Mouse (Mus musculus) cerebellum, postnatal 14 days (tissue): ENCODE measurements around the gene Capn13.
"Not testable (repeated sequence)": the region's sequence is repeated elsewhere in the genome, so short reads cannot be mapped to it uniquely, and the experiment has no call there.

Source experiments
- DNase-seq, 2 experiments: peaks; one replicate each; pipeline ENCODE4 v3.0.0; 2021; ENCODE audit warnings: mixed read lengths in 2 of 2

Gene Capn13

GRCm38 (mm10) chr17:73342673-73343072 lies 58.0 kb downstream of the Capn13 start:
- DNase-seq, result no peak

GRCm38 (mm10) chr17:73329071-73329470 lies 71.6 kb downstream of the Capn13 start:
- peak; percentile 70 to 79 for DNase-seq

GRCm38 (mm10) chr17:73325314-73325713 lies 75.4 kb downstream of the Capn13 start:
- peak in 1 of 2 experiments; percentile 38 for DNase-seq

- DNase-seq, result peak; percentile 83 to 85
Measured at GRCm38 (mm10) chr17:73324732-73325131, 75.9 kb downstream of the Capn13 start.

- peak; percentile 55 to 65 for DNase-seq
Measured at GRCm38 (mm10) chr17:73323981-73324380, 76.7 kb downstream of the Capn13 start.

- DNase-seq, result no peak
Measured at GRCm38 (mm10) chr17:73314786-73315185, 85.9 kb downstream of the Capn13 start.

GRCm38 (mm10) chr17:73311491-73311890 lies 89.2 kb downstream of the Capn13 start:
- DNase-seq, result no peak

GRCm38 (mm10) chr17:73308691-73309090 lies 92.0 kb downstream of the Capn13 start:
- DNase-seq, result peak; percentile 24 to 52

- DNase-seq, result peak; percentile 67 to 76
Measured at GRCm38 (mm10) chr17:73306626-73307025, 94.0 kb downstream of the Capn13 start.

GRCm38 (mm10) chr17:73305622-73306021 lies 95.0 kb downstream of the Capn13 start:
- DNase-seq, result peak; percentile 76 to 89

- no peak for DNase-seq
Measured at GRCm38 (mm10) chr17:73304086-73304812, 96.4 kb downstream of the Capn13 start.

GRCm38 (mm10) chr17:73303676-73304075 lies 97.0 kb downstream of the Capn13 start:
- DNase-seq, result no peak

- DNase-seq, result peak; percentile 90 to 94
Measured at GRCm38 (mm10) chr17:73303217-73303616, 97.4 kb downstream of the Capn13 start.

- peak; percentile 90 to 92 for DNase-seq
Measured at GRCm38 (mm10) chr17:73302104-73302503, 98.6 kb downstream of the Capn13 start.

- peak; percentile 86 to 88 for DNase-seq
Measured at GRCm38 (mm10) chr17:73301258-73302050, 99.2 kb downstream of the Capn13 start.

- no peak for DNase-seq
Measured at GRCm38 (mm10) chr17:73300147-73300880, 100.4 kb downstream of the Capn13 start.

GRCm38 (mm10) chr17:73298981-73299380 lies 101.7 kb downstream of the Capn13 start:
- no peak for DNase-seq

- DNase-seq, result peak; percentile 77 to 80
Measured at GRCm38 (mm10) chr17:73296855-73297254, 103.8 kb downstream of the Capn13 start.

- no peak for DNase-seq
Measured at GRCm38 (mm10) chr17:73293237-73293636, 107.4 kb downstream of the Capn13 start.

GRCm38 (mm10) chr17:73284301-73284700 lies 116.4 kb downstream of the Capn13 start:
- DNase-seq, result no peak

- DNase-seq, result not testable (repeated sequence)
Measured at GRCm38 (mm10) chr17:73282702-73283101, 118.0 kb downstream of the Capn13 start.

GRCm38 (mm10) chr17:73277770-73278169 lies 122.9 kb downstream of the Capn13 start:
- DNase-seq, result no peak

- no peak for DNase-seq
Measured at GRCm38 (mm10) chr17:73275066-73275465, 125.6 kb downstream of the Capn13 start.
